Comparison of ENCODE assay signal across 14 mouse cellular contexts in genomic region chr10:57569023-57569931, GRCm38 (mm10). TPM values are rescaled to one million over a fixed set of nuclear protein-coding genes. Genes with fewer than 3 reads are reported as not detected.
DNase-seq lines count a peak whose midpoint lies in the region; ATAC-seq lines count a peak whose summit lies in the region.
"Had no signal": no experiment of that assay in that cellular context is flagged by ENCODE, and none has a peak within 500 bp of the region (broad histone marks: within the 10 kb centered on the region; RNA-seq: fewer than 3 reads in every experiment).

No protein-coding gene starts in this region.

- WGBS in neural tube, embryonic 14.5 days: 57% methylated on average over 13 of the region's 13 CpGs
- 56% methylated on average over 13 of the region's 13 CpGs for WGBS in midbrain, embryonic 10.5 days

- H3K36me3 ChIP-seq in neural tube, embryonic 14.5 days (ENCODE audit: control insufficient read depth, insufficient read depth, low read length): no peaks in the 10 kb centered on the region
- no peaks in the 10 kb centered on the region for H3K36me3 ChIP-seq in midbrain, embryonic 10.5 days
- H3K36me3 ChIP-seq: liver, embryonic 12.5 days had no signal

- no peak overlapping the region for H3K27ac ChIP-seq in neural tube, embryonic 14.5 days (ENCODE audit: low read depth, low read length)
- H3K27ac ChIP-seq in midbrain, embryonic 10.5 days (replicated peaks): peak overlapping the region; percentile 78
- H3K27ac ChIP-seq: liver, embryonic 12.5 days had no signal

- H3K4me3 ChIP-seq in neural tube, embryonic 14.5 days (ENCODE audit: low read depth, low read length): no peak overlapping the region
- peak overlapping the region; percentile 1; the same call in 1 of the 2 replicates for H3K4me3 ChIP-seq in midbrain, embryonic 10.5 days
- H3K4me3 ChIP-seq: liver, embryonic 12.5 days had no signal

- H3K9me3 ChIP-seq in neural tube, embryonic 14.5 days (ENCODE audit: control insufficient read depth, low read length): no peaks in the 10 kb centered on the region
- H3K9me3 ChIP-seq in midbrain, embryonic 10.5 days (replicated peaks): 0 out of 2 replicates have a peak, but pooled peaks cover 2% of the 10 kb centered on the region
- H3K9me3 ChIP-seq: liver, embryonic 12.5 days had no signal

- H3K4me1 ChIP-seq in neural tube, embryonic 14.5 days (ENCODE audit: control insufficient read depth, insufficient read depth, low read length): no peaks in the 10 kb centered on the region
- H3K4me1 ChIP-seq in midbrain, embryonic 10.5 days: peaks cover 45% of the 10 kb centered on the region
- H3K4me1 ChIP-seq: liver, embryonic 12.5 days had no signal

- no peak overlapping the region for H3K4me2 ChIP-seq in neural tube, embryonic 14.5 days (ENCODE audit: low read depth, low read length)
- H3K4me2 ChIP-seq: liver, embryonic 12.5 days had no signal

- no peaks in the 10 kb centered on the region for H3K27me3 ChIP-seq in neural tube, embryonic 14.5 days (ENCODE audit: control insufficient read depth, insufficient read depth, low read length)
- H3K27me3 ChIP-seq in midbrain, embryonic 10.5 days (ENCODE audit: low read depth, poor library complexity, severe bottlenecking): no peaks in the 10 kb centered on the region
- H3K27me3 ChIP-seq: liver, embryonic 12.5 days had no signal

- peak; percentile 53; the same call in 1 of the 2 replicates for ATAC-seq in neural tube, embryonic 14.5 days (ENCODE audit: low read depth)
- ATAC-seq: liver, embryonic 12.5 days; Patski had no signal

- no peak for DNase-seq in neural tube, embryonic 10.5 days (ENCODE audit: extremely low spot score, low spot score)
- DNase-seq in cerebellum, postnatal 36 days: peak; percentile 24 to 34
- peak; percentile 44 for DNase-seq in midbrain, embryonic 10.5 days (ENCODE audit: low spot score)
- peak; percentile 16 for DNase-seq in retina, postnatal 7 days (ENCODE audit: low read depth, low spot score)
- no peak for DNase-seq in spleen, postnatal 36 days (ENCODE audit: low spot score in 2 of 2)
- no peak for DNase-seq in layer of hippocampus, postnatal 14 days (ENCODE audit: low spot score in 2 of 2)
- DNase-seq in kidney, adult 11 months: no peak
- DNase-seq: adrenal gland, postnatal 14 days; heart, postnatal 14 days; kidney, adult 8-10 months; thymus, adult 2 months had no signal

- no peak overlapping the region; the same call in 1 of the 2 replicates for H3K9ac ChIP-seq in neural tube, embryonic 14.5 days (replicated peaks; ENCODE audit: low read depth, low read length)
- H3K9ac ChIP-seq: liver, embryonic 12.5 days had no signal

RNA-seq across cellular contexts. Expression of gene Serinc1, which starts 36.9 kb away (rescaled TPM):
- 528 and 541 TPM in 2 replicates for polyA plus RNA-seq in neural tube, embryonic 14.5 days (2014; fragmentation: Nextera tagmentation; extraction: Ambion mirVana)
- polyA plus RNA-seq in midbrain, embryonic 10.5 days (2016; fragmentation: Nextera tagmentation; extraction: Ambion mirVana): 142 and 176 TPM in 2 replicates
- total RNA-seq in layer of hippocampus, postnatal 14 days (2021): 100 to 1,000 TPM; 886 to 905 TPM

Comparison
In these comparisons a context has a peak if more than half of its experiments do, and no peak if none do; other contexts are left out.
1. DNase-seq: peak in cerebellum, postnatal 36 days (2 of 2), midbrain, embryonic 10.5 days (single experiment) and retina, postnatal 7 days (single experiment); none in neural tube, embryonic 10.5 days (single experiment), spleen, postnatal 36 days (0 of 2), layer of hippocampus, postnatal 14 days (0 of 2) and kidney, adult 11 months (single experiment).